Mouse (Mus musculus) CH12.LX (cell line): ENCODE results near the gene Spred2. TPM values are rescaled to one million over a fixed set of nuclear protein-coding genes. Genes with fewer than 3 reads are reported as not detected.

Experiments used
- DNase-seq: peaks from one replicate; pipeline ENCODE4 v3.0.0-alpha.2; 2013; ENCODE audit errors: extremely low read depth
- H3K27ac ChIP-seq: 2 replicates; pipeline ENCODE4 v1.5.1; 2012; ENCODE audit warnings: low read depth, mild to moderate bottlenecking, control low read depth, moderate library complexity; ENCODE audit not compliant: insufficient read depth
- H3K27me3 ChIP-seq: replicated peaks from 2 replicates; pipeline ENCODE3; 2012; ENCODE audit warnings: inconsistent platforms
- H3K36me3 ChIP-seq, 2 experiments: replicated peaks in 1 of 2; 2 replicates each; pipeline versions ENCODE3 to v1.6.1; 2012; ENCODE audit warnings: inconsistent platforms in 1 of 2, low read length in 1 of 2, mild to moderate bottlenecking in 1 of 2, mixed read lengths in 1 of 2, moderate library complexity in 1 of 2; ENCODE audit not compliant: control insufficient read depth in 1 of 2, insufficient read depth in 1 of 2
- H3K4me1 ChIP-seq, 2 experiments: 2 replicates each; pipeline ENCODE4 v1.6.1; 2012; ENCODE audit warnings: inconsistent platforms in 1 of 2, moderate library complexity in 1 of 2; ENCODE audit not compliant: insufficient read depth in 2 of 2, control insufficient read depth in 1 of 2
- H3K4me2 ChIP-seq: 2 replicates; pipeline ENCODE4 v1.6.1; 2012; ENCODE audit warnings: low read depth, mild to moderate bottlenecking, control low read depth; ENCODE audit not compliant: poor library complexity, insufficient read depth, severe bottlenecking
- H3K4me3 ChIP-seq, 3 experiments: fragments of 150-350 bp in 1 of 3; sonication (generic) in 1 of 3; replicated peaks in 1 of 3; 2 replicates each; pipeline versions ENCODE3 to v1.5.1; 2011 to 2012; ENCODE audit warnings: low read depth in 2 of 3, low read length in 2 of 3, mild to moderate bottlenecking in 2 of 3, moderate library complexity in 2 of 3, control low read depth in 1 of 3, improper control_type of control experiment in 1 of 3, inconsistent platforms in 1 of 3, mixed read lengths in 1 of 3; ENCODE audit not compliant: poor library complexity in 1 of 3
- H3K79me2 ChIP-seq: replicated peaks from 2 replicates; pipeline ENCODE4 v1.6.1; 2012; ENCODE audit warnings: mild to moderate bottlenecking, moderate library complexity; ENCODE audit not compliant: control insufficient read depth, poor library complexity, insufficient read depth, severe bottlenecking; ENCODE audit errors: extremely low read depth
- H3K9ac ChIP-seq: 2 replicates; pipeline ENCODE4 v1.6.1; 2012; ENCODE audit warnings: low read depth, mild to moderate bottlenecking, control low read depth, moderate library complexity; ENCODE audit not compliant: insufficient read depth
- H3K9me3 ChIP-seq: replicated peaks from 2 replicates; pipeline ENCODE3; 2012; ENCODE audit warnings: low read length, inconsistent platforms, mixed read lengths
- CHD1 ChIP-seq: IDR thresholded peaks from 2 replicates; pipeline ENCODE4 v1.6.1; 2012; ENCODE audit warnings: low read depth, low read length, improper control_type of control experiment, inconsistent platforms
- CTCF ChIP-seq, 2 experiments: IDR thresholded peaks in 1 of 2; conservative IDR thresholded peaks in 1 of 2; 2 replicates each; pipeline ENCODE4 v1.5.1; 2011 to 2012; ENCODE audit warnings: low read depth in 2 of 2, low read length in 2 of 2, improper control_type of control experiment in 1 of 2, inconsistent platforms in 1 of 2, mild to moderate bottlenecking in 1 of 2, moderate library complexity in 1 of 2
- E2F4 ChIP-seq: IDR thresholded peaks from 2 replicates; pipeline ENCODE4 v1.6.1; 2011; ENCODE audit warnings: low read depth, low read length, improper control_type of control experiment; ENCODE audit not compliant: insufficient replicate concordance
- ELF1 ChIP-seq: IDR thresholded peaks from 2 replicates; pipeline ENCODE4 v1.6.1; 2014; ENCODE audit warnings: low read depth, mild to moderate bottlenecking, inconsistent platforms, low read length, improper control_type of control experiment
- IRF4 ChIP-seq: IDR thresholded peaks from 2 replicates; pipeline ENCODE4 v1.6.1; 2014; ENCODE audit warnings: low read depth, mild to moderate bottlenecking, inconsistent platforms, low read length, improper control_type of control experiment
- JUND ChIP-seq: conservative IDR thresholded peaks from 2 replicates; pipeline ENCODE4 v1.6.1; 2011; ENCODE audit warnings: low read depth, low read length, improper control_type of control experiment
- MAX ChIP-seq: IDR thresholded peaks from 2 replicates; pipeline ENCODE4 v1.6.1; 2011; ENCODE audit warnings: low read length, improper control_type of control experiment
- MEF2A ChIP-seq: IDR thresholded peaks from 2 replicates; pipeline ENCODE4 v1.6.1; 2014; ENCODE audit warnings: low read depth, mild to moderate bottlenecking, inconsistent platforms, low read length, improper control_type of control experiment, borderline replicate concordance
- MXI1 ChIP-seq: IDR thresholded peaks from 2 replicates; pipeline ENCODE4 v1.6.1; 2011; ENCODE audit warnings: mild to moderate bottlenecking, low read depth, low read length, improper control_type of control experiment
- NELFE ChIP-seq: IDR thresholded peaks from 2 replicates; pipeline ENCODE4 v1.6.1; 2011; ENCODE audit warnings: low read depth, low read length, improper control_type of control experiment
- NRF1 ChIP-seq: IDR thresholded peaks from 2 replicates; pipeline ENCODE4 v1.6.1; 2014; ENCODE audit warnings: low read depth, mild to moderate bottlenecking, inconsistent platforms, low read length, improper control_type of control experiment, moderate library complexity
- RAD21 ChIP-seq: IDR thresholded peaks from 2 replicates; pipeline ENCODE4 v1.6.1; 2011; ENCODE audit warnings: low read depth, mild to moderate bottlenecking, low read length, improper control_type of control experiment, moderate library complexity
- RCOR1 ChIP-seq: conservative IDR thresholded peaks from 2 replicates; pipeline ENCODE4 v1.6.1; 2012; ENCODE audit warnings: low read depth, mild to moderate bottlenecking, inconsistent platforms, low read length, improper control_type of control experiment
- SMC3 ChIP-seq: IDR thresholded peaks from 2 replicates; pipeline ENCODE4 v1.6.1; 2011; ENCODE audit warnings: low read depth, low read length, improper control_type of control experiment
- TBP ChIP-seq: conservative IDR thresholded peaks from 2 replicates; pipeline ENCODE4 v1.6.1; 2011; ENCODE audit warnings: low read depth, low read length, improper control_type of control experiment
- TCF12 ChIP-seq: IDR thresholded peaks from 2 replicates; pipeline ENCODE4 v1.6.1; 2014; ENCODE audit warnings: low read depth, mild to moderate bottlenecking, inconsistent platforms, low read length, improper control_type of control experiment
- USF2 ChIP-seq: conservative IDR thresholded peaks from 2 replicates; pipeline ENCODE4 v1.6.1; 2011; ENCODE audit warnings: low read depth, low read length, improper control_type of control experiment
- ZKSCAN1 ChIP-seq: IDR thresholded peaks from 2 replicates; pipeline ENCODE4 v1.6.1; 2012; ENCODE audit warnings: low read depth, inconsistent platforms, low read length, improper control_type of control experiment, borderline replicate concordance
- dilution Hi-C: fragments of 300-500 bp; cut with MboI; formaldehyde crosslinking; loops from 2 replicates; pipeline ENCODE4 v1.14.3; 2020; ENCODE audit warnings: low sequenced_read_pairs; ENCODE audit not compliant: extremely low pct_unique_long_range_greater_than_20kb, extremely low pct_ligation_motif_present
- in situ Hi-C: fragments of 300-500 bp; cut with MboI; formaldehyde crosslinking; loops from 3 replicates; pipeline ENCODE4 v1.14.3; 2019; ENCODE audit warnings: low sequenced_read_pairs, low pct_ligation_motif_present, low pct_unique_long_range_greater_than_20kb, mixed read lengths
- polyA plus RNA-seq: library from polyadenylated mRNA; unstranded; fragments of >175 nt; gene quantifications from 2 replicates; pipeline ENCODE4 v1.2.1, GENCODE M21; 2012; ENCODE audit warnings: low read depth; ENCODE audit not compliant: insufficient read length
- total RNA-seq, 2 experiments: library from RNA; depleted of rRNA; stranded (reverse); fragments of 300-350 nt in 1 of 2; fragments of >200 nt in 1 of 2; gene quantifications; 2 replicates each; pipeline ENCODE4 v1.2.3; 2012 to 2014

Gene Spred2
- total and polyA plus RNA-seq, 3 experiments, result 1.4 to 15.8 (median 4.2) TPM

DNA sequence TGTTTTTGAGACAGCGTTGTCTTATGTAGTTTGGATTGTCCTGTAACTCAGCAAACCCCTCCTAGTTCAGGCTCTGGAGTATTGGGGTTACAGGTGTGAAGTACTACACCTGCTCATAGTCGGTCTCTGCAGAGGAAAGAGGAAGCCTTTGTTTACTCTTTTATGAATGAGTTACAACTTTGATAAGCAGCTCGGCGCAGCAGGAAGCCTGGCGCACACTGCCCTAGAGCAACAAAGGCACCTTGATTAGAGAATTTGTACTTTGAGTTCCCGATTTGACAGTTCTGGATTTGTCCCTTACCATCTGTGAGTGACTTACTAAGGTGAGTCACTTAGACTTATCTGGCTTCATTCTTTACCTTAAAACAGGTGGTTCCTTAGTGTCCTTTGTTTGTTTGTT is 12.0 kb upstream of the Spred2 start:
- dilution Hi-C loops, result no loop called here
- no peak for TF ChIP-seq E2F4
- no peak for TF ChIP-seq TCF12
- no peak for TF ChIP-seq USF2
- TF ChIP-seq ELF1, result no peak
- TF ChIP-seq MEF2A, result no peak
- no peak for TF ChIP-seq JUND
- no peak for TF ChIP-seq NELFE
- TF ChIP-seq ZKSCAN1, result no peak
- no peak for TF ChIP-seq NRF1
- TF ChIP-seq MAX, result no peak
- H3K9ac ChIP-seq, result no peak overlapping the region

DNA sequence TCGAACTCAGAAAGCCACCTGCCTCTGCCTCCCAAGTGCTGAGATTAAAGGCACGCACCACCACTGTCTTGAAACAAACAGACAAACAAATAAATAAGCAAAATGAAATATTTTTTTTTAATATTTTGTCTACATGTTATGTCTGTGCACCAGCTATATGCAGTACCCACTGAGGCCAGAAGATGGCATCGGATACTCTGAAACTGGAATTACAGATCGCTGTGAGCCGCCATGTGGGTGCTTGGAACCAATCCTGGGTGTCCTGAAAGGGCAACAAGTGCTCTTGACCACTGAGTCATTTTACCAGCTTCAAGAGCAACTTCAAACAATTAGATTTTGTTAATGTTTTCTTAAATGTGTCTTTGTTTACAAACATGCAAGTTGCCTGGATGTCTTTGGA is 11.5 kb upstream of the Spred2 start:
- no peak overlapping the region for H3K9ac ChIP-seq
- TF ChIP-seq RAD21 (peak; percentile 26), TCF12 (no peak), CHD1 (no peak), CTCF (conservative IDR thresholded peaks at IDR 0.05 in 1 of 2, IDR thresholded peaks at IDR 0.05 in 1 of 2; ENCODE audit: low read depth in 2 of 2, low read length in 2 of 2) (peak; percentile 19 to 35; a peak in 3 of 4 replicates)
- no peaks in the 10 kb centered on the region for H3K79me2 ChIP-seq
- dilution Hi-C loops, result no loop called here
- H3K9me3 ChIP-seq, result peaks cover 6% of the 10 kb centered on the region
- H3K4me2 ChIP-seq, result no peak overlapping the region
- H3K4me3 ChIP-seq, result no peak overlapping the region
- H3K4me1 ChIP-seq, result no peaks in the 10 kb centered on the region
- DNase-seq, result no peak
- in situ Hi-C loops, result no loop called here
- H3K36me3 ChIP-seq, result no peaks in the 10 kb centered on the region
- H3K27ac ChIP-seq, result no peak overlapping the region
- no peaks in the 10 kb centered on the region for H3K27me3 ChIP-seq

More for the DNA sequence above, 12.0 kb upstream of the Spred2 start:
- no peak overlapping the region for H3K4me2 ChIP-seq
- H3K4me3 ChIP-seq, result no peak overlapping the region
- DNase-seq, result no peak
- no peaks in the 10 kb centered on the region for H3K27me3 ChIP-seq
- H3K79me2 ChIP-seq, result no peaks in the 10 kb centered on the region
- no peaks in the 10 kb centered on the region for H3K36me3 ChIP-seq
- in situ Hi-C loops, result no loop called here
- H3K27ac ChIP-seq, result no peak overlapping the region
- peaks cover 7% of the 10 kb centered on the region for H3K9me3 ChIP-seq
- no peaks in the 10 kb centered on the region for H3K4me1 ChIP-seq

DNA sequence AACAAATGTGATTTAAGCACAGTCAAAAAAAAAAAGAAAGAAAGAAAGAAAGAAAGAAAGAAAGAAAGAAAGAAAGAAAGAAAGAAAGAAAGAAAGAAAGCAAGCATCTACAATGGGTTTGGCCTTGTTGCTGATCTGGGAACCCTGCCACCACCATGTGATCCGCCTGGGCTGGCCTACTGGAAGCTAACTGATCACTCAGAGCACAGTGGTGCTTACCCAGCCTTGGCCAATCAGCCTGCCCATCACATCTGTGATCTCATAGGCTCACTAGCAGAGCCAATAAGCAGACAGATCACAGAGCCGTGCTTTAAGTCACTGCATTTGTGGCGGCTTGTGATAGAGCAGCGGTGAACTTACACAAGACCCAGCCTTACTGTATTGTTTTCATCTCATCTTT is 10.4 kb upstream of the Spred2 start:
- H3K79me2 ChIP-seq, result no peaks in the 10 kb centered on the region
- no peak for DNase-seq
- H3K27ac ChIP-seq, result no peak overlapping the region
- H3K36me3 ChIP-seq, result no peaks in the 10 kb centered on the region
- no peak for TF ChIP-seq TBP
- no peak for TF ChIP-seq CTCF (conservative IDR thresholded peaks at IDR 0.05 in 1 of 2, IDR thresholded peaks at IDR 0.05 in 1 of 2; ENCODE audit: low read depth in 2 of 2, low read length in 2 of 2)
- no peak for TF ChIP-seq JUND
- no peak for TF ChIP-seq MEF2A
- TF ChIP-seq SMC3, result no peak
- no peak for TF ChIP-seq RCOR1
- TF ChIP-seq IRF4, result no peak
- TF ChIP-seq MXI1, result no peak
- no peak overlapping the region for H3K4me3 ChIP-seq
- peaks cover 6% of the 10 kb centered on the region for H3K9me3 ChIP-seq
- peaks cover 0 to 7% of the 10 kb centered on the region in 2 experiments; a peak in 2 of 4 replicates for H3K4me1 ChIP-seq
- in situ Hi-C loops (no loop called here), dilution Hi-C loops (no loop called here)
- H3K4me2 ChIP-seq, result no peak overlapping the region
- no peaks in the 10 kb centered on the region for H3K27me3 ChIP-seq
- H3K9ac ChIP-seq, result no peak overlapping the region
